Mouse (Mus musculus) hindbrain, embryonic 13.5 days (tissue): Measurements from ENCODE around the gene Shld2. TPM values are rescaled to one million over a fixed set of nuclear protein-coding genes. Genes with fewer than 3 reads are reported as not detected.
"Not testable (repeated sequence)": the region's sequence is repeated elsewhere in the genome, so short reads cannot be mapped to it uniquely, and the experiment has no call there.

Experiments used
- ATAC-seq: fragments of 200-750 bp; cut with Nextera tagmentation; 2 replicates; pipeline ENCODE4 v1.8.0; 2017; ENCODE audit warnings: moderate TSS enrichment; ENCODE audit not compliant: low FRiP score
- H3K27ac ChIP-seq: fragments of 300-500 bp; sonication (generic); 2 replicates; pipeline ENCODE4 v1.5.1; 2015; ENCODE audit warnings: inconsistent platforms, mild to moderate bottlenecking, moderate library complexity
- H3K27me3 ChIP-seq: fragments of 300-500 bp; sonication (generic); 2 replicates; pipeline ENCODE4 v1.6.1; 2015; ENCODE audit warnings: mild to moderate bottlenecking, inconsistent platforms
- H3K36me3 ChIP-seq: fragments of 300-500 bp; sonication (generic); 2 replicates; pipeline ENCODE4 v1.6.1; 2015; ENCODE audit warnings: mild to moderate bottlenecking, inconsistent platforms
- H3K4me1 ChIP-seq: fragments of 300-500 bp; sonication (generic); replicated peaks from 2 replicates; pipeline ENCODE4 v1.6.1; 2015; ENCODE audit warnings: inconsistent platforms
- H3K4me2 ChIP-seq: fragments of 300-500 bp; sonication (generic); 2 replicates; pipeline ENCODE4 v1.6.1; 2015; ENCODE audit warnings: inconsistent platforms, mild to moderate bottlenecking, moderate library complexity
- H3K4me3 ChIP-seq: fragments of 300-500 bp; sonication (generic); 2 replicates; pipeline ENCODE4 v1.5.1; 2015; ENCODE audit warnings: mild to moderate bottlenecking, inconsistent platforms
- H3K9ac ChIP-seq: fragments of 300-500 bp; sonication (generic); 2 replicates; pipeline ENCODE4 v1.6.1; 2015; ENCODE audit warnings: mild to moderate bottlenecking, inconsistent platforms
- H3K9me3 ChIP-seq: fragments of 300-500 bp; sonication (generic); 2 replicates; pipeline ENCODE4 v1.6.1; 2016; ENCODE audit warnings: inconsistent platforms
- WGBS: fragments of 180-500 bp; shearing (Covaris S2); methylation state at CpG from one replicate; pipeline ENCODE4 v1.1.7; 2015; 5-methylcytosine and 5-hydroxymethylcytosine counted together
- polyA plus RNA-seq: library from polyadenylated mRNA; unstranded; fragments of >200 nt; fragmentation: Nextera tagmentation; extraction: Ambion mirVana; gene quantifications from 2 replicates; pipeline ENCODE4 v1.2.1, GENCODE M21; 2015

Shld2 gene
- polyA plus RNA-seq, 1 experiment from 2014 or later = 5.9 TPM

DNA sequence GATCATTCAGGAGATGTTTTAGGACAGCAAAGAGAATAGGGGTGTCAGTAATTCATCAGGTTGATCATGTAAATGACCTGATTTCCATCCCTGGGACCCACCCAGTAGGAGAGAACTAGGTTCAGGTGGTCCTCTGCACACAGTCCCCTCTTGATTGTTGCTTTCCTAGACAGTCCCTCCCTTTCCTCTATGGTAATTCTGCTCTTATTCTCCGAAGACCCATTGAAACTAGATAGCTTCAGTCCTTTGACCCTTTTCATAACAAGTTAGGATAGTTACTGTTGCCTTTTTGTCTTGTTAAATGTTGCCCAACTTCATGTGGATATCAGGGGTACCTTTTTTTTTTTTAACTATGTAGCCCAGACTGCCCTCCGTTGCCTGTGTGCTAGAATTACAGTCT, 6.1 kb upstream of the Shld2 start:
- H3K27ac ChIP-seq = no peak overlapping the region
- H3K9me3 ChIP-seq = no peaks in the 10 kb centered on the region
- H3K4me1 ChIP-seq = peaks cover 24% of the 10 kb centered on the region
- WGBS = 98% methylated on average over 2 of the region's 2 CpGs
- no peaks in the 10 kb centered on the region for H3K27me3 ChIP-seq
- no peak overlapping the region for H3K9ac ChIP-seq
- peaks cover 21% of the 10 kb centered on the region for H3K36me3 ChIP-seq
- no peak overlapping the region for H3K4me3 ChIP-seq
- H3K4me2 ChIP-seq = no peak overlapping the region
- ATAC-seq = no peak

GRCm38 (mm10) chr14:34314796-34315195, 4.5 kb upstream of the Shld2 start:
- H3K27me3 ChIP-seq = no peaks in the 10 kb centered on the region
- 90% methylated on average over 3 of the region's 3 CpGs for WGBS

GRCm38 (mm10) chr14:34314383-34314782, 4.1 kb upstream of the Shld2 start:
- H3K9ac ChIP-seq, H3K27me3 ChIP-seq, H3K9me3 ChIP-seq, H3K36me3 ChIP-seq, H3K4me3 ChIP-seq, ATAC-seq, H3K27ac ChIP-seq: not testable (repeated sequence)
- 91% methylated on average over 8 of the region's 8 CpGs for WGBS
- Histone ChIP-seq H3K4me2 (0 out of 2 replicates have a peak overlapping the region, but pooled peaks have one; percentile 13), H3K4me1 (peaks cover 30% of the 10 kb centered on the region)

More at GRCm38 (mm10) chr14:34314796-34315195, 4.5 kb upstream of the Shld2 start:
- Histone ChIP-seq H3K4me3 (no peak overlapping the region), H3K9ac (no peak overlapping the region), H3K9me3 (no peaks in the 10 kb centered on the region), H3K4me2 (0 out of 2 replicates have a peak overlapping the region, but pooled peaks have one; percentile 13), H3K36me3 (peaks cover 9% of the 10 kb centered on the region), H3K4me1 (peaks cover 26% of the 10 kb centered on the region), H3K27ac (no peak overlapping the region)
- no peak for ATAC-seq

- H3K27ac ChIP-seq = no peak overlapping the region
- H3K27me3 ChIP-seq = no peaks in the 10 kb centered on the region
- peaks cover 30% of the 10 kb centered on the region for H3K4me1 ChIP-seq
- 91% methylated on average over 3 of the region's 3 CpGs for WGBS
- peak overlapping the region; percentile 95; the same call in 1 of the 2 replicates for H3K4me3 ChIP-seq
- no peak for ATAC-seq
- H3K4me2 ChIP-seq = peak overlapping the region; percentile 79
- no peak overlapping the region for H3K9ac ChIP-seq
- peaks cover 4% of the 10 kb centered on the region for H3K36me3 ChIP-seq
- no peaks in the 10 kb centered on the region for H3K9me3 ChIP-seq
Observed at GRCm38 (mm10) chr14:34313612-34314011, 3.3 kb upstream of the Shld2 start.

- Histone ChIP-seq H3K4me2 (peak overlapping the region; percentile 79), H3K4me3 (peak overlapping the region; percentile 95), H3K9me3 (no peaks in the 10 kb centered on the region), H3K9ac (peak overlapping the region; percentile 98), H3K27me3 (no peaks in the 10 kb centered on the region), H3K27ac (no peak overlapping the region), H3K36me3 (no peaks in the 10 kb centered on the region), H3K4me1 (peaks cover 30% of the 10 kb centered on the region)
- ATAC-seq = no peak
- 11% methylated on average over 6 of the region's 6 CpGs for WGBS
Observed at GRCm38 (mm10) chr14:34312339-34313048, 2.2 kb upstream of the Shld2 start.

GRCm38 (mm10) chr14:34311691-34312090, 1.4 kb upstream of the Shld2 start:
- no peaks in the 10 kb centered on the region for H3K9me3 ChIP-seq
- WGBS = 3% methylated on average over 4 of the region's 4 CpGs
- H3K4me1 ChIP-seq = peaks cover 30% of the 10 kb centered on the region
- H3K9ac ChIP-seq = peak overlapping the region; percentile 98
- no peak for ATAC-seq
- peak overlapping the region; percentile 95 for H3K4me3 ChIP-seq
- H3K36me3 ChIP-seq = no peaks in the 10 kb centered on the region
- H3K27ac ChIP-seq = no peak overlapping the region
- H3K4me2 ChIP-seq = peak overlapping the region; percentile 79
- no peaks in the 10 kb centered on the region for H3K27me3 ChIP-seq

DNA sequence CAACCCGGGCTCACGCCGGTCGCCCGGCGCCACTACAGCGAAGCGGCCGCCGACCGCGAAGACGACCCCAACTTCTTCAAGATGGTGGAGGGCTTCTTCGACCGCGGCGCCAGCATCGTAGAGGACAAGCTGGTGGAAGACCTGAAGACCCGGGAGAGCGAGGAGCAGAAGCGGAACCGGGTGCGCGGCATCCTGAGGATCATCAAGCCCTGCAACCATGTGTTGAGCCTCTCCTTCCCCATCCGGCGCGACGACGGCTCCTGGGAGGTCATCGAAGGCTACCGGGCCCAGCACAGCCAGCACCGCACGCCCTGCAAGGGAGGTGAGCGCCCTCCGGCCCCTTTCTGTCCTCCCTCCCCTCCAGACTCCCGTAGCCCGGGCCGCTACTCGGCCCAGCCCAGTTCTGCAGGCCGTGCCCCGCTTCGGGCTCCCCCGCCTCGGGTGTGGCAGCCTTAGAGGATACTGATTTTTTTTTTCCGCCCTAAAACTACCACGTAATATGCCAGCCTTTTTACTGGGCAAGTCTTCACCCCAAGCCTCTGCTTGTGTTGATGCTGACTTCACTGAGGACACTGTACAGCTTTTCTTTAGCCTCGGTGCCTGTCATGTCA, 833 bp upstream of the Shld2 start:
- ATAC-seq = peak; percentile 55
- under 1% methylated on average over 47 of the region's 47 CpGs for WGBS

GRCm38 (mm10) chr14:34309907-34310233, 423 bp downstream of the Shld2 start:
- no peaks in the 10 kb centered on the region for H3K9me3 ChIP-seq
- H3K4me3 ChIP-seq = peak overlapping the region; percentile 95
- no peaks in the 10 kb centered on the region for H3K36me3 ChIP-seq
- peak overlapping the region; percentile 98 for H3K9ac ChIP-seq
- 15% methylated on average over 5 of the region's 5 CpGs for WGBS
- peaks cover 28% of the 10 kb centered on the region for H3K4me1 ChIP-seq
- H3K27me3 ChIP-seq = no peaks in the 10 kb centered on the region
- peak overlapping the region; percentile 97 for H3K27ac ChIP-seq
- peak overlapping the region; percentile 79 for H3K4me2 ChIP-seq
- no peak for ATAC-seq

More for the DNA sequence above, 833 bp upstream of the Shld2 start:
- H3K27me3 ChIP-seq = no peaks in the 10 kb centered on the region
- H3K4me3 ChIP-seq = peak overlapping the region; percentile 95
- H3K9me3 ChIP-seq = no peaks in the 10 kb centered on the region
- H3K27ac ChIP-seq = peak overlapping the region; percentile 97
- H3K36me3 ChIP-seq = no peaks in the 10 kb centered on the region
- peak overlapping the region; percentile 79 for H3K4me2 ChIP-seq
- peak overlapping the region; percentile 98 for H3K9ac ChIP-seq
- peaks cover 30% of the 10 kb centered on the region for H3K4me1 ChIP-seq

DNA sequence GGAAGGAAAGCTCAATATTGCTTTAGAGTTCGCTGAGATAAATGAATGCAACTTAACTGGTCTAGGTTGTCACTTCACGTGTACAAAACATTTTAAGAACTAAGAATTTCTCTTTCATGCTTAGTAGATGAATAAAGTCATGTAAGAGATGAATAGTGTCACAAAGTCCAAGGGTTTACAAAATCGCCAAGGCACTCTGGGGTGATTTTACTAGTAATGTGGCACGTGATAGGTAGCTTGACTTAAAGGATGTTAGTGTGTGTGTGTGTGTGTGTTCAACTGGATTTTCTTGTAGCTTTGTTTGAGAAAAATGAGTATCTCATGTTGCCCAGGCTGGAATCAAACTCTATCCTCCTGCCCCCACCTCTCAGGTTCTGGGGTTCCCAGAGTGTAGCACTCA, 1.0 kb downstream of the Shld2 start:
- H3K4me3 ChIP-seq = no peak overlapping the region
- no peak overlapping the region for H3K27ac ChIP-seq
- no peak for ATAC-seq
- no peak overlapping the region for H3K9ac ChIP-seq
- 91% methylated on average over 4 of the region's 4 CpGs for WGBS
- H3K36me3 ChIP-seq = no peaks in the 10 kb centered on the region
- peaks cover 27% of the 10 kb centered on the region for H3K4me1 ChIP-seq
- H3K27me3 ChIP-seq = no peaks in the 10 kb centered on the region
- no peak overlapping the region for H3K4me2 ChIP-seq
- no peaks in the 10 kb centered on the region for H3K9me3 ChIP-seq

GRCm38 (mm10) chr14:34303265-34303680, 7.0 kb downstream of the Shld2 start:
- Histone ChIP-seq H3K27me3 (no peaks in the 10 kb centered on the region), H3K4me1 (no peaks in the 10 kb centered on the region), H3K4me2 (no peak overlapping the region), H3K36me3 (no peaks in the 10 kb centered on the region), H3K27ac (no peak overlapping the region), H3K9ac (no peak overlapping the region), H3K4me3 (no peak overlapping the region), H3K9me3 (no peaks in the 10 kb centered on the region)
- WGBS = 40% methylated on average over 5 of the region's 5 CpGs
- no peak for ATAC-seq

DNA sequence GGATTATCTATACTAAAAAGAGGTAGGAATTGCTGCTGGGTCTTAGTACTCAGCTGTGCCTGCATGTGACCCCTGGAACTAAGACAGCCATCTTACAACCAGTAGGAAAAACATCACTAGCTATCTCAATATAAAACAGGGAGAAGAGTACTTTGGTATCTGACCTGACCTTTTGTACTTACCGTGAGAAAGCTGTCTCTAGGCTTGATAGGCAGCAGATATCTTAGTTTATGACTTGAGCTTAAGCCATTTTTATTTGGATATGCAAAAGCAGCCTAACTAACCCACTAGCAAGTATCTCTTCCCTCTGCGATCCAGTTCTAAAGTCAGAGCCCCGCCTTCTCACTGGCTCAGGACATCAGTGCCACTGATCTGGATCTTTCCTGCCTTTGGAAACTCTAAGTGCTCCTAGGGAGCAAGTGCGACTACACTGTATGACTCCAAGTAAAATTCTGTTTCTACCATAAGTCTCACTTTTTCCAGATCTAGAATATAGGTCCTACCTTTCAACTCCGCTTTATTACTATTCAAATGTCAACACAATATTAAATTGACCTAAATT, 7.5 kb downstream of the Shld2 start:
- ATAC-seq = no peak
- H3K9me3 ChIP-seq = no peaks in the 10 kb centered on the region
- H3K9ac ChIP-seq = no peak overlapping the region
- WGBS = 85% methylated on average over 5 of the region's 5 CpGs
- H3K27me3 ChIP-seq = no peaks in the 10 kb centered on the region
- no peaks in the 10 kb centered on the region for H3K36me3 ChIP-seq
- H3K4me2 ChIP-seq = no peak overlapping the region
- H3K4me1 ChIP-seq = no peaks in the 10 kb centered on the region
- H3K27ac ChIP-seq = no peak overlapping the region
- no peak overlapping the region for H3K4me3 ChIP-seq

DNA sequence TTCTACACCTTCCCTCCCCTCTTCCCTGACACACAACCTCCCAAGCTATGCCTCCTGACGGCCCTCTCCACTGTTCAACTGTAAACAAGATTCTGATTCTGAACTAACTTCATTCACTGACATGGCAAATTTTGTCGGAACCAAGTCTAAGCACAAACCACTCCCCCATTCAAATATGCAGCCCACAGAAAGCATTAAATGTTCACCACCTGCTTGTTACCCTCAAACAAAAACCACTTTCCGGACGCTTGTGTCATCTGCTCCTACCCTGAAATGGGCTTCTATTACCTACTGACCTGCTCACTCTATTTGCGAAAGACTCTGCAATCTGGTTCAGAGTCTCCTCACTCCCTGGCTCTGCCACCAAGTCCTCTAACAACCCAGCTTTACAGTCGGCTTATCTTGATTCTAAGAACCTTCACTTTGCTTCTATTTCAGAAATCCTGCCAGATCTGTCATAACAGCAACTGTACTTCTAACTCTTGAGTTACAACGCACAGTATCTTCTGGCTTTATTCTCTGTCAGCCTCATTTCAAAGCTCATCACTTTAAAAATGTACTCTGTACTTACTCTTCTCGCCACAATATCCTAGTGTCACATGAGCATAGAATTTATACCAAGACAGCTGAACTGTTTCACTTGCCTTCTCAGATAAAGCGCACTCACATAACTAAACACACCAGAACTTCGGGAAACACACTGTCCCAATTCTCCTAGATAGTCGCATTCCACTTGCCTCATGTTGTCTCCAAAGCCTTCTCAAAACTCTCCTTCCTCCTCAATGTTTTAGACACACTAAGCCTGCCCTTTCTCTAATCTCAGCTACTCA, 11.2 kb downstream of the Shld2 start:
- Histone ChIP-seq H3K36me3 (no peaks in the 10 kb centered on the region), H3K4me1 (no peaks in the 10 kb centered on the region), H3K9ac (no peak overlapping the region), H3K9me3 (no peaks in the 10 kb centered on the region), H3K4me2 (no peak overlapping the region), H3K27ac (no peak overlapping the region), H3K4me3 (no peak overlapping the region), H3K27me3 (no peaks in the 10 kb centered on the region)
- WGBS = 84% methylated on average over 11 of the region's 11 CpGs
- no peak for ATAC-seq
